Mouse (Mus musculus): Measurements from ENCODE around the gene Camk1g. TPM values are rescaled to one million over a fixed set of nuclear protein-coding genes. Genes with fewer than 3 reads are reported as not detected.

Gene Camk1g
- polyA plus RNA-seq, 1 experiment from 2014 or later = 12.2 TPM

DNA sequence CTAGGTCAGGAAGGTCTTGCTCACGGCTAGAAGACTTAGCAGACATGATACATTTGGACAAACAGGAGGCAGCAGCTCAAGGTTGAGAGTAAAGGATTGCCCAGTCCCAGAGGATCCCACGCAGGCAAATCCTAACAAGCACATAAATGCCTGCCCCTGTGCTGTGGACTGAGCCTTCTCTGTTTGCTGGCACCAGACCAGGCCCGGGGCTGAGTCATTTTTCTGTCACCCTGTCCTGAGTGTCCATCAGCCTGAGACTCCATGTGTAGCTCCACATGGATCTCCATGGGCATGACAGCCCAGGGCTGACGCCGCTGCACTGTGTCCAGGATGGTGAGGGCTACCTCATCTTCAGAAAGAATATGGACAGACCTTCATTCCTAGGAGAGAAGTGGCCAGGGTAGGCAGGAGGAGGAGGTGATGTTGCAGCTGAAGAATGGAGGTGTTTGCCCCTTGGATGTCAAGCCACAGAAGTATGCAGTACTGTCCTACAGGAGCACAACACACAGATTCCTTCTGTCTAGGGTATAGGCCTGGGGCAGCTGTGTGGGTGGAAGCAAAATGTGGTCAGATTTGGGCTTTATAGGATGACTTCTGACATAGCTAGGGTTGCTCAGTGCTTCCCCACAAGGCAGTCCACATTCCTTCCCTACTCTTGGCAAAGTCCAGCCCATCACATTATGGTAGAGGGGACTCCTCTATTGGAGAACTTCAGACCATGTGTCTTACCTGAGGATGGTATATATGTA lies 27.7 kb downstream of the Camk1g start:
- Histone ChIP-seq H3K36me3 (replicated peaks) (no peaks in the 10 kb centered on the region), H3K9me3 (no peaks in the 10 kb centered on the region), H3K27me3 (ENCODE audit: poor library complexity, severe bottlenecking) (no peaks in the 10 kb centered on the region), H3K4me3 (no peak overlapping the region), H3K4me1 (peaks cover 16% of the 10 kb centered on the region), H3K27ac (no peak overlapping the region)
- 93% methylated on average over 5 of the region's 5 CpGs for WGBS
- DNase-seq (ENCODE audit: extremely low spot score, low spot score) = no peak

DNA sequence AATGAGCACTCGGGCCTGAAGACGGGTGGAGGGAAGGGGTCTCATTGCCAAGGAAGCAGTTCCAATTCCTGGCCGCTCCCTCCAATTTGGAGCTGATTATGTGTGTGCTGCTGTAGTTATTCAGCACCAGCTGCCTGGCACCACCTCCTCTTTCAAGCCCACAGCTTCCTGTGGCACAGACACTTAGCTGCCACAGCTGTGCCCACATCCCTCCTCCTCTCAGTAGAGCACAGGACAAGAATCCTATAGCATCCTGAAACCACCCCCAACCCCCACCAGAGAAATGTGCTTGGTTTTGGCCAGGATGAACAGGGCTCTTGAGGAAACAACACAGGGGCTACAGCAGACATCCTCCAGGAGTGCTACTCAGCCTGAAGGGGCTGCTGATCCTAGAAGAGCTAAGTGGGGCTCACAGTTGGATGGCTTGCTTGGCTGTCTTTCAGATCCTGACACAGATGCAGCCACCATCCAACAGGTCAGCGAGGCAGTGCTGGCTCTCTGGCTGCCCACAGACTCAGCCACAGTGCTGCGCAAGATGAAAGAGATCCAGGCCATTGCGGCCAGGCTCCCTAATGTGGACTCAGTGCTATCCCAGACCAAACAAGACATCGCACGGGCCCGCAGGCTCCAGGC lies 31.6 kb downstream of the Camk1g start:
- Histone ChIP-seq H3K9me3 (no peaks in the 10 kb centered on the region), H3K27me3 (ENCODE audit: poor library complexity, severe bottlenecking) (no peaks in the 10 kb centered on the region), H3K36me3 (replicated peaks) (no peaks in the 10 kb centered on the region), H3K4me3 (no peak overlapping the region), H3K27ac (0 out of 2 replicates have a peak overlapping the region, but pooled peaks have one; percentile 40), H3K4me1 (peaks cover 22% of the 10 kb centered on the region)
- 87% methylated on average over 9 of the region's 9 CpGs for WGBS
- DNase-seq (ENCODE audit: extremely low spot score, low spot score) = no peak

DNA sequence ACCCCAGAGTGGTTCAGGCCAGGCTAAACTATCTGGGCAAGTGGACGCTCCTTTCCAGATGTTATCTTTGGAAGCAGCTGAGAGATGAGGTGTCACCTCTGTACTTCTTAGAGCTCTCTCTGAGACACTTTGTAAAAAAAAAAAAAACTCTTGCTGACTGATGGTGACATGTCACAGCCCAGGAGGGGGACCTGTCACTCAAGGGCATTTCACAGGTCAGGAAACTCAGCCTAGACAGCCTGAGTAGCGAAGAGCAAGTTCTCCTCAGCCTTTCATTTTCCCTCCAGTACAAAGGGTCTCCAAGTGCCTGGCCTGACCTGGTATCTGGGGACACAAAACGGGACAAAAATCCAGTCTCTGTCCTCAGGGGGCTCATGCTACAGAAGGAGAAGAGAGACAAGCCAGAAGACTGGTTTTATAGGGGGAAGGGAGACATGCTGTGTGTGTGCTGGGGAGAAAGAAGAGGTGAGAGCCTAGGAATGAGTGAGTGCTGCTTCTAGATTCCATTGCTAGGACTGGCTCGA lies 32.2 kb downstream of the Camk1g start:
- H3K4me1 ChIP-seq = peaks cover 22% of the 10 kb centered on the region
- H3K36me3 ChIP-seq (replicated peaks) = no peaks in the 10 kb centered on the region
- WGBS = 71% methylated on average over 4 of the region's 4 CpGs
- H3K27me3 ChIP-seq (ENCODE audit: poor library complexity, severe bottlenecking) = no peaks in the 10 kb centered on the region
- DNase-seq (ENCODE audit: extremely low spot score, low spot score) = no peak
- H3K4me3 ChIP-seq = no peak overlapping the region
- no peak overlapping the region for H3K27ac ChIP-seq
- no peaks in the 10 kb centered on the region for H3K9me3 ChIP-seq

DNA sequence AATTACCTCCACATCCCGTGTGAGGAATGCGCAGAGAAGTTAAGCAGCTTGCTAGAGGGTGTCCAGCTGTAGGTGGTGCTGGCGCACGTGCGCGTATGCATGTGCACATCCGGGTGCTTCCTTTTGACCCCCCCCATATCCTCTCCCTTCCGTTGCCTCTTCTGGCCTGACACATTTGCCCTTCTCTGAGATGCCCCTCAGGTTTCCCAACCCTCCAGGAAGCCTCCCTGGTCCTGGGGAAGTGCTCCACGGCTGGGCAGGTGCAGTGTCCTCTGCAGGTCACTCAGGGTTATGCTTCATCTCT lies 33.1 kb downstream of the Camk1g start:
- H3K36me3 ChIP-seq (replicated peaks) = no peaks in the 10 kb centered on the region
- WGBS = 88% methylated on average over 9 of the region's 9 CpGs
- H3K27ac ChIP-seq = no peak overlapping the region
- no peak for DNase-seq (ENCODE audit: extremely low spot score, low spot score)
- H3K27me3 ChIP-seq (ENCODE audit: poor library complexity, severe bottlenecking) = no peaks in the 10 kb centered on the region
- no peak overlapping the region for H3K4me3 ChIP-seq
- peaks cover 22% of the 10 kb centered on the region for H3K4me1 ChIP-seq
- no peaks in the 10 kb centered on the region for H3K9me3 ChIP-seq

DNA sequence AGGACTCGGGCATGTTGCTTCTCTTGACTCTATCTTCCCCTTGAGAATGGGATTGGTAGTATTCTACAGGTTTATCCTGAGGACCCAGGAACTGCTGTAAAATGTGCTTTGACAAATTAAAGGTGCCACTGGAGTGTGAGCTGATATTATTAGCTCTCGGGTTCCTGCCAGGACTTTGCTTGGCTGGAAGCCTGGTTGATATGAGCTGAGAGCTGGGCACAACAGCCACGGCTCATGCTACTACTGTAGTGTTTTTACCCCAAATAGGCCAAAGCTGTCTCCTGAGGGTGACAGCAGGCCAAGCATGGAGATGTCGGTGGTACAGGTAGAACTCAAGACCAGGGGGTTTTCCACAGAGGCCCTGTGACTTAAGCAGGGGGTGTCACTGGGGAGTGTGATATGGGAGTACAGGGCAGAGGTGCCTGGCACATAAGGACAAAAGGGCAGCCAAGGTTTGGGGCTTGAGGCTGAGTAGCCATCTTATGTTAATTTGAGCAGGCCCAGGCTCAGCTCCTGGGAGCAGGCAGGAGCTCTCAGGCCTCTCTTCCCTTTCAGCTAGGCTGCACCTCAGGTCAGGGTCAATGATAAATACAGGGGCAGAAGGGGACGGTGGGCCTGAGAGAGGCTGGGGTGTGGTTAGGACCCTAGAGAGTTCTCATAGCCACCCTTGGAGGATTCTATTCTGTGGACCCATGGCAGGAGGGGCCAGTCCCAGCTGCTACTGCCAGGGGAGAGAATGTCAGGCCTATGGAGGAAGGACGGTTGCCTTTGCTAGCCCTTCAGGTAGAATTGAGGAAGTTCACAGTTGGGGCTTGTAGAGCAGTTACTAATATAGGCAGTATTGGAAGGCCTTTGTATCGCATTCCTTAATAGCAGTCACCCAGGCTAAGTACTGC lies 33.7 kb downstream of the Camk1g start:
- no peak for DNase-seq (ENCODE audit: extremely low spot score, low spot score)
- 85% methylated on average over 7 of the region's 7 CpGs for WGBS
- Histone ChIP-seq H3K4me3 (no peak overlapping the region), H3K27me3 (ENCODE audit: poor library complexity, severe bottlenecking) (no peaks in the 10 kb centered on the region), H3K9me3 (no peaks in the 10 kb centered on the region), H3K4me1 (peaks cover 22% of the 10 kb centered on the region), H3K27ac (peak overlapping the region; percentile 3; the same call in 1 of the 2 replicates), H3K36me3 (replicated peaks) (no peaks in the 10 kb centered on the region)

DNA sequence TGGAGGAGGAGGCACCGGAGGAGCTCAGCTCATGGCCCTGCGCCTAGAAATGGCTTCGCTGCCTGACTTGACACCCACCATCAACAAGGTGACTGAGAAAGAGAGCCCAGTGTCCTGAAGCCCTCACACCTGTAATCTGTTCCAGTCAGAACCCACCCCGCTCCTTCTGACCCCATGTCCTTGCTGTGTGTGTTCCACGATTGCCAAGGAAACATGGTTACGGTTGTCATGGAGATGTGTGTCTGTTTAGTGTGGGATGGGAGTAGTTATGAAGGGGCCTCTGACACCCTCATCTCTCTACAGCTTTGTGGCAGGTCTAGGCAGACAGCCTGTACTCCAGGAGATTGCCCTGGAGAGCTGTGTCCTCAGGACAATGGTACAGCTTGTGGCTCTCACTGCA lies 35.6 kb downstream of the Camk1g start:
- H3K36me3 ChIP-seq (replicated peaks) = no peaks in the 10 kb centered on the region
- peaks cover 36% of the 10 kb centered on the region for H3K4me1 ChIP-seq
- H3K27ac ChIP-seq = peak overlapping the region; percentile 3; the same call in 1 of the 2 replicates
- H3K9me3 ChIP-seq = no peaks in the 10 kb centered on the region
- H3K4me3 ChIP-seq = no peak overlapping the region
- peaks cover 7% of the 10 kb centered on the region; the same call in 1 of the 2 replicates for H3K27me3 ChIP-seq (ENCODE audit: poor library complexity, severe bottlenecking)
- no peak for DNase-seq (ENCODE audit: extremely low spot score, low spot score)
- WGBS = 84% methylated on average over 6 of the region's 6 CpGs

DNA sequence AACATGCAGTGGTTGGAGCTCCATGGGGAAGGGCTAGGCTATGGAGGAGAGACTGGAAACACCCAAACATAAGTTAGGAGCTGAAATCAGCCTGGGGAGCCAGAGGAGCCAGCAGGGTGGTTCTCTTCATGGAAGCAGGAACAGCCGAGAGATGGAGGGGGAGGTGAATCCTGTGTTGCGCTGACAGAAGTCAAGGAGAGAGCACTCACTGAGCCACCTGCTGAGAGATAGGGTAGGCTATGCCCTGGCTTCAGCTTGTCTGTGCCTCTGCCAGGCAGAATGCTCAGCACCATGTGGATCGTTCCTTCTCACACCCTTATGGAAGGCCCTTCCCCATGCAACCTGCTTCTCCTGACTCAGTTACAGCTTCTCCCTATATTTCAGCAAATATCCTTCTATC lies 36.3 kb downstream of the Camk1g start:
- no peaks in the 10 kb centered on the region for H3K9me3 ChIP-seq
- no peak overlapping the region for H3K27ac ChIP-seq
- H3K4me3 ChIP-seq = no peak overlapping the region
- H3K4me1 ChIP-seq = peaks cover 43% of the 10 kb centered on the region
- H3K27me3 ChIP-seq (ENCODE audit: poor library complexity, severe bottlenecking) = peaks cover 7% of the 10 kb centered on the region; the same call in 1 of the 2 replicates
- WGBS = 86% methylated on average over 3 of the region's 3 CpGs
- H3K36me3 ChIP-seq (replicated peaks) = no peaks in the 10 kb centered on the region
- no peak for DNase-seq (ENCODE audit: extremely low spot score, low spot score)

DNA sequence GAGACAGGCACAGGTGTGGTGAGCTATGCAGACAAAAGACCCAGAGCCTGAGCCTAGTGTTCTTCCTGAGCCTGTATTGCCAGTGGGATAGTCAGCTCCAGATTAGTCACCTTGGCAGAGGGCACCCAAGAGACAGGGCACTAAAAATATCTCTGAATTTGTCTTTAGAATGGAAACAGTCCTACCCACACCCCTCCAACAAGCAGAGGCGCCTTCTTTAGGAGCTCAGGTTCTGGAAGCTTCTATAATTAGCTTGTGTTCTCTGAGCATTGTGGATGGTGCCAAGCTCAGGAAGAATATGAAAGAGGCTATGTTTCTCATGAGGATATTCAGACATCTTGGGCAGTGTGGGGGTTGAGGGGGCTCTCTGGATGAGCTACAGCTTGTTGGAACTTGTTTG lies 37.4 kb downstream of the Camk1g start:
- no peak for DNase-seq (ENCODE audit: extremely low spot score, low spot score)
- 86% methylated on average over 1 of the region's 1 CpGs for WGBS

DNA sequence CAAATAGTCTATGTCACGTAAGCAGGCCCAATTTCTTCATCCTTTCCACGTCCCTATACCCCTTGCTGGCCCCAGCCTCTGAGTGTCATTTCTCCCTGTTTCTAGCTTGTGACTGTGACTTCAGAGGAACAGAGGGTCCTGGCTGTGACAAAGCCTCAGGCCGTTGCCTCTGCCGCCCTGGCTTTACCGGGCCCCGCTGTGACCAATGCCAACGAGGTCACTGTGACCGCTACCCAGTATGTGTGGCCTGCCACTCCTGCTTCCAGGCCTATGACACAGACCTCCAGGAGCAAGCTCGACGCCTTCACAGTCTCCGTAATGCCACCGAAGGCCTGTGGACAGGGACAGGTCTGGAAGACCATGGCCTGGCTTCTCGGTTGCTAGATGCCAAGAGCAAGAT lies 38.1 kb downstream of the Camk1g start:
- Histone ChIP-seq H3K4me1 (peaks cover 41% of the 10 kb centered on the region), H3K27me3 (ENCODE audit: poor library complexity, severe bottlenecking) (peaks cover 7% of the 10 kb centered on the region; the same call in 1 of the 2 replicates), H3K4me3 (no peak overlapping the region), H3K36me3 (replicated peaks) (no peaks in the 10 kb centered on the region), H3K9me3 (no peaks in the 10 kb centered on the region), H3K27ac (no peak overlapping the region)
- DNase-seq (ENCODE audit: extremely low spot score, low spot score) = no peak
- WGBS = 88% methylated on average over 13 of the region's 13 CpGs

More for the DNA sequence above, 37.4 kb downstream of the Camk1g start:
- H3K9me3 ChIP-seq = no peaks in the 10 kb centered on the region
- H3K27ac ChIP-seq = no peak overlapping the region
- H3K4me3 ChIP-seq = no peak overlapping the region
- peaks cover 7% of the 10 kb centered on the region; the same call in 1 of the 2 replicates for H3K27me3 ChIP-seq (ENCODE audit: poor library complexity, severe bottlenecking)
- H3K36me3 ChIP-seq (replicated peaks) = no peaks in the 10 kb centered on the region
- peaks cover 41% of the 10 kb centered on the region for H3K4me1 ChIP-seq

DNA sequence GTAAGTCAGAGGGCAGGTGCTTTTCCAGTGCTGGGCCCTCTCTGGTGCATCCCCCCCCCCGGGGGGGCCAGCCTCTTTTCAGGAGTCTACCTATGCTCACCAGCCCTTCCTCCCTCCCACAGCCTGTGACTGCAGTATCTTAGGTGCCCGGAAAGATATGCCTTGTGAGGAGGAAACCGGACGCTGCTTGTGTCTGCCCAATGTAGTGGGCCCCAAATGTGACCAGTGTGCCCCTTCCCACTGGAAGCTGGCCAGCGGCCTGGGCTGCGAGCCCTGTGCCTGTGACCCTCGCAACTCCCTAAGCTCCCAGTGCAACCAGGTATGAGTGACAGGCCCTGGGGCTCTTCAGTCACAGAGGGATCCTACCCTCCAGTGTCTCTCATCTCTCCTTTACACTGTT lies 39.5 kb downstream of the Camk1g start:
- no peaks in the 10 kb centered on the region for H3K9me3 ChIP-seq
- WGBS = 84% methylated on average over 7 of the region's 7 CpGs
- no peaks in the 10 kb centered on the region for H3K36me3 ChIP-seq (replicated peaks)
- no peak overlapping the region for H3K4me3 ChIP-seq
- H3K27me3 ChIP-seq (ENCODE audit: poor library complexity, severe bottlenecking) = peaks cover 7% of the 10 kb centered on the region; the same call in 1 of the 2 replicates
- peaks cover 46% of the 10 kb centered on the region for H3K4me1 ChIP-seq
- peak overlapping the region; percentile 58 for H3K27ac ChIP-seq
- no peak for DNase-seq (ENCODE audit: extremely low spot score, low spot score)

DNA sequence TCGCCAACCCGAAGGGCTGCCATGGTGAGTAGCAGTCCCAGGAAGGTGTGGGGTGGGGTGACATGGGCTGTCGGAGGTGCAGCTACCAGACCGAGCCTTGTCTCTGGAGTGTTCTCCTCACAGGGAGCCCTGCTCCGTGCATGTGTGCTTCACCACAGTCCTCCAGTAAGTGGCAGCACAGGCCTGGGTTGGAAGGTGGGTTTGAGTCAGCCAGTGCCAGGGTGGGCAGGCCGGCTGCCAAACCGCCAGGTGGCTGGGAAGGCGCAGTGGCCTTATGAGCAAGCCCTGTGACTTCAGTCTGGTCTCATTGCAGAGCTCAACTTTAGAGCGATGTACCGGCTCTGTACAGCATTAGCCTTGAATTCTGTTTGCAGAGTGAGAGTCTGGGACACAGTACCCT lies 39.9 kb downstream of the Camk1g start:
- Histone ChIP-seq H3K4me1 (peaks cover 42% of the 10 kb centered on the region), H3K27me3 (ENCODE audit: poor library complexity, severe bottlenecking) (peaks cover 7% of the 10 kb centered on the region; the same call in 1 of the 2 replicates), H3K27ac (peak overlapping the region; percentile 58), H3K36me3 (replicated peaks) (no peaks in the 10 kb centered on the region), H3K4me3 (no peak overlapping the region), H3K9me3 (no peaks in the 10 kb centered on the region)
- 39% methylated on average over 10 of the region's 10 CpGs for WGBS
- DNase-seq (ENCODE audit: extremely low spot score, low spot score) = peak; percentile 58

DNA sequence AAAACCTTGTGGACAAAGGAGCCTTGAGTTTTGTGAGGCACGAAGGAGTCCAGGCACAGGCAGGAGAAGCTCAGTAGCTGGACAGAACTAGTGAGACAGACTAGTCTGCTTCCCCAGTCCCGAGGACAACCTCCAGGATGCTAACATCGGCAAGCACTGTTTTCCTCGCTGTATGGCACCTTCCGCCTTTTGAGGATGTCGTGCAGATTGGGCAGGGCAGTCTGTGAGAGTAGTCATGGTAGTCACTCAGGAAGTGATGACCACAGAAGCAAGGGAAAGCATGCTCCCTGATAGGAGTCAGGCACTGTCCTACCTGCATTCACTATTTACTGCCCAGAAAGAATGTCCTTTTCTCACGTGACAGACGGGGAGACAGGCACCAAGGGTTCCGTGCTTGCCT lies 40.5 kb downstream of the Camk1g start:
- H3K27me3 ChIP-seq (ENCODE audit: poor library complexity, severe bottlenecking) = peaks cover 7% of the 10 kb centered on the region; the same call in 1 of the 2 replicates
- no peak overlapping the region for H3K4me3 ChIP-seq
- H3K27ac ChIP-seq = peak overlapping the region; percentile 58
- WGBS = 80% methylated on average over 9 of the region's 9 CpGs
- no peaks in the 10 kb centered on the region for H3K36me3 ChIP-seq (replicated peaks)
- DNase-seq (ENCODE audit: extremely low spot score, low spot score) = no peak
- H3K9me3 ChIP-seq = no peaks in the 10 kb centered on the region
- H3K4me1 ChIP-seq = peaks cover 37% of the 10 kb centered on the region

Data from forebrain, embryonic 10.5 days (tissue).